Mouse (Mus musculus): ENCODE measurements around the gene Rnf31.

Gene Rnf31

GRCm38 (mm10) chr14:55651528-55651927 lies 60.0 kb downstream of the Rnf31 start:
- DNase-seq: no peak

Measured in liver (tissue).